Mouse (Mus musculus) erythroblast, embryonic 14.5 days (primary cell): ENCODE results near the gene Polg2.

Experiments used
- GATA1 ChIP-seq: IDR thresholded peaks from 2 replicates; pipeline ENCODE4 v1.6.1; 2012; ENCODE audit warnings: low read length, inconsistent platforms, mixed read lengths
- TAL1 ChIP-seq: IDR thresholded peaks from 3 replicates; pipeline ENCODE4 v1.6.1; 2012; ENCODE audit warnings: low read length, inconsistent platforms, mixed read lengths

- TF ChIP-seq TAL1, result no peak
- TF ChIP-seq GATA1, result no peak
These were observed 44.4 kb upstream of the Polg2 start for GRCm38 (mm10) chr11:106823741-106824140.
